Mouse (Mus musculus): ENCODE results near the gene Mgll.

The Mgll gene

GRCm38 (mm10) chr6:88804966-88805577, 80.9 kb downstream of the Mgll start:
- DNase-seq: no peak

GRCm38 (mm10) chr6:88809091-88810037, 85.2 kb downstream of the Mgll start:
- DNase-seq: no peak

GRCm38 (mm10) chr6:88810291-88810690, 86.1 kb downstream of the Mgll start:
- no peak for DNase-seq

GRCm38 (mm10) chr6:88811396-88811795, 87.2 kb downstream of the Mgll start:
- DNase-seq: no peak

- DNase-seq: no peak
Measured at GRCm38 (mm10) chr6:88811880-88812400, 87.7 kb downstream of the Mgll start.

GRCm38 (mm10) chr6:88812886-88813285, 88.7 kb downstream of the Mgll start:
- peak; percentile 62 for DNase-seq

- DNase-seq: no peak
Measured at GRCm38 (mm10) chr6:88813832-88814231, 89.6 kb downstream of the Mgll start.

- DNase-seq: no peak
Measured at GRCm38 (mm10) chr6:88815036-88815435, 90.8 kb downstream of the Mgll start.

- DNase-seq: no peak
Measured at GRCm38 (mm10) chr6:88815489-88815888, 91.3 kb downstream of the Mgll start.

GRCm38 (mm10) chr6:88816913-88817312, 92.7 kb downstream of the Mgll start:
- DNase-seq: no peak

- no peak for DNase-seq
Measured at GRCm38 (mm10) chr6:88820853-88821252, 96.6 kb downstream of the Mgll start.

GRCm38 (mm10) chr6:88821294-88821693, 97.1 kb downstream of the Mgll start:
- DNase-seq: no peak

- DNase-seq: no peak
Measured at GRCm38 (mm10) chr6:88821901-88822300, 97.7 kb downstream of the Mgll start.

GRCm38 (mm10) chr6:88824183-88824582, 100.0 kb downstream of the Mgll start:
- DNase-seq: no peak

- no peak for DNase-seq
Measured at GRCm38 (mm10) chr6:88826088-88826487, 101.9 kb downstream of the Mgll start.

GRCm38 (mm10) chr6:88826545-88826944, 102.3 kb downstream of the Mgll start:
- no peak for DNase-seq

- no peak for DNase-seq
Measured at GRCm38 (mm10) chr6:88826965-88827364, 102.8 kb downstream of the Mgll start.

GRCm38 (mm10) chr6:88827395-88828205, 103.4 kb downstream of the Mgll start:
- DNase-seq: no peak

GRCm38 (mm10) chr6:88828206-88829009, 104.2 kb downstream of the Mgll start:
- no peak for DNase-seq

GRCm38 (mm10) chr6:88829579-88829978, 105.4 kb downstream of the Mgll start:
- DNase-seq: no peak

- DNase-seq: no peak
Measured at GRCm38 (mm10) chr6:88830112-88830702, 106.0 kb downstream of the Mgll start.

GRCm38 (mm10) chr6:88831456-88831855, 107.2 kb downstream of the Mgll start:
- DNase-seq: peak; percentile 61

Measured in kidney, adult 9 months (tissue).